Mouse (Mus musculus): ENCODE measurements around the gene Negr1. TPM values are rescaled to one million over a fixed set of nuclear protein-coding genes. Genes with fewer than 3 reads are reported as not detected.

Negr1 gene
- polyA plus RNA-seq, 1 experiment from 2014 or later, result 18.3 TPM

- no peaks in the 10 kb centered on the region for H3K9me3 ChIP-seq
- 88% methylated on average over 4 of the region's 4 CpGs for WGBS
- H3K9ac ChIP-seq, result no peak overlapping the region
- ATAC-seq (ENCODE audit: low read depth), result no peak
- no peaks in the 10 kb centered on the region for H3K27me3 ChIP-seq
- no peak overlapping the region for H3K4me3 ChIP-seq
- no peak overlapping the region for H3K27ac ChIP-seq (replicated peaks)
- H3K4me2 ChIP-seq, result no peak overlapping the region
- H3K4me1 ChIP-seq (replicated peaks), result 0 out of 2 replicates have a peak, but pooled peaks cover 5% of the 10 kb centered on the region
- H3K36me3 ChIP-seq, result no peaks in the 10 kb centered on the region
These were observed 628.2 kb downstream of the Negr1 start for GRCm38 (mm10) chr3:157189834-157190233.

- H3K9ac ChIP-seq, result no peak overlapping the region
- 69% methylated on average over 3 of the region's 3 CpGs for WGBS
- ATAC-seq (ENCODE audit: low read depth), result no peak
- no peak overlapping the region for H3K4me3 ChIP-seq
- H3K4me1 ChIP-seq (replicated peaks), result 0 out of 2 replicates have a peak, but pooled peaks cover 5% of the 10 kb centered on the region
- H3K27ac ChIP-seq (replicated peaks), result no peak overlapping the region
- H3K36me3 ChIP-seq, result no peaks in the 10 kb centered on the region
- H3K4me2 ChIP-seq, result no peak overlapping the region
- no peaks in the 10 kb centered on the region for H3K27me3 ChIP-seq
- H3K9me3 ChIP-seq, result no peaks in the 10 kb centered on the region
These were observed 629.0 kb downstream of the Negr1 start for GRCm38 (mm10) chr3:157190551-157190950.

- Histone ChIP-seq H3K36me3 (no peaks in the 10 kb centered on the region), H3K27me3 (no peaks in the 10 kb centered on the region), H3K4me1 (replicated peaks) (0 out of 2 replicates have a peak, but pooled peaks cover 5% of the 10 kb centered on the region), H3K4me3 (no peak overlapping the region), H3K9me3 (no peaks in the 10 kb centered on the region), H3K27ac (replicated peaks) (no peak overlapping the region), H3K9ac (no peak overlapping the region), H3K4me2 (no peak overlapping the region)
- ATAC-seq (ENCODE audit: low read depth), result no peak
- 80% methylated on average over 3 of the region's 3 CpGs for WGBS
These were observed 630.4 kb downstream of the Negr1 start for GRCm38 (mm10) chr3:157192021-157192420.

- Histone ChIP-seq H3K4me1 (replicated peaks) (0 out of 2 replicates have a peak, but pooled peaks cover 5% of the 10 kb centered on the region), H3K4me3 (no peak overlapping the region), H3K9me3 (no peaks in the 10 kb centered on the region), H3K27ac (replicated peaks) (no peak overlapping the region), H3K27me3 (no peaks in the 10 kb centered on the region), H3K36me3 (no peaks in the 10 kb centered on the region), H3K4me2 (no peak overlapping the region), H3K9ac (no peak overlapping the region)
- 95% methylated on average over 3 of the region's 3 CpGs for WGBS
- ATAC-seq (ENCODE audit: low read depth), result no peak
These were observed 631.5 kb downstream of the Negr1 start for GRCm38 (mm10) chr3:157193141-157193540.

- ATAC-seq (ENCODE audit: low read depth), result no peak
- H3K4me2 ChIP-seq, result no peak overlapping the region
- H3K4me1 ChIP-seq (replicated peaks), result no peaks in the 10 kb centered on the region
- H3K9ac ChIP-seq, result no peak overlapping the region
- H3K9me3 ChIP-seq, result no peaks in the 10 kb centered on the region
- H3K4me3 ChIP-seq, result no peak overlapping the region
- H3K27ac ChIP-seq (replicated peaks), result no peak overlapping the region
- 85% methylated on average over 4 of the region's 4 CpGs for WGBS
- no peaks in the 10 kb centered on the region for H3K36me3 ChIP-seq
- no peaks in the 10 kb centered on the region for H3K27me3 ChIP-seq
These were observed 637.1 kb downstream of the Negr1 start for GRCm38 (mm10) chr3:157198659-157199058.

- WGBS, result 95% methylated on average over 2 of the region's 2 CpGs
These were observed 640.1 kb downstream of the Negr1 start for GRCm38 (mm10) chr3:157201726-157202125.

GRCm38 (mm10) chr3:157203573-157203972 lies 642.0 kb downstream of the Negr1 start:
- WGBS, result 76% methylated on average over 8 of the region's 8 CpGs
- Histone ChIP-seq H3K4me3 (no peak overlapping the region), H3K27me3 (no peaks in the 10 kb centered on the region), H3K27ac (replicated peaks) (no peak overlapping the region), H3K36me3 (no peaks in the 10 kb centered on the region), H3K9me3 (no peaks in the 10 kb centered on the region), H3K9ac (no peak overlapping the region), H3K4me1 (replicated peaks) (no peaks in the 10 kb centered on the region), H3K4me2 (no peak overlapping the region)
- ATAC-seq (ENCODE audit: low read depth), result no peak

More at GRCm38 (mm10) chr3:157201726-157202125, 640.1 kb downstream of the Negr1 start:
- Histone ChIP-seq H3K4me3 (no peak overlapping the region), H3K27me3 (no peaks in the 10 kb centered on the region), H3K4me1 (replicated peaks) (no peaks in the 10 kb centered on the region), H3K4me2 (no peak overlapping the region), H3K9me3 (no peaks in the 10 kb centered on the region), H3K9ac (no peak overlapping the region), H3K36me3 (no peaks in the 10 kb centered on the region), H3K27ac (replicated peaks) (no peak overlapping the region)
- no peak for ATAC-seq (ENCODE audit: low read depth)

GRCm38 (mm10) chr3:157206752-157207151 lies 645.2 kb downstream of the Negr1 start:
- ATAC-seq (ENCODE audit: low read depth), result no peak
- Histone ChIP-seq H3K4me2 (no peak overlapping the region), H3K27ac (replicated peaks) (no peak overlapping the region), H3K9ac (no peak overlapping the region), H3K9me3 (no peaks in the 10 kb centered on the region), H3K4me1 (replicated peaks) (no peaks in the 10 kb centered on the region; the same call in 1 of the 2 replicates), H3K36me3 (no peaks in the 10 kb centered on the region), H3K4me3 (no peak overlapping the region), H3K27me3 (no peaks in the 10 kb centered on the region)
- 35% methylated on average over 3 of the region's 3 CpGs for WGBS

GRCm38 (mm10) chr3:157208966-157209365 lies 647.4 kb downstream of the Negr1 start:
- ATAC-seq (ENCODE audit: low read depth), result peak; percentile 71
- WGBS, result 12% methylated on average over 1 of the region's 1 CpGs
- H3K27ac ChIP-seq (replicated peaks), result no peak overlapping the region
- no peak overlapping the region for H3K4me3 ChIP-seq
- H3K9me3 ChIP-seq, result no peaks in the 10 kb centered on the region
- no peaks in the 10 kb centered on the region for H3K27me3 ChIP-seq
- H3K36me3 ChIP-seq, result no peaks in the 10 kb centered on the region
- H3K4me1 ChIP-seq (replicated peaks), result no peaks in the 10 kb centered on the region; the same call in 1 of the 2 replicates
- H3K4me2 ChIP-seq, result no peak overlapping the region
- no peak overlapping the region for H3K9ac ChIP-seq

GRCm38 (mm10) chr3:157209386-157209785 lies 647.8 kb downstream of the Negr1 start:
- H3K4me1 ChIP-seq (replicated peaks), result no peaks in the 10 kb centered on the region; the same call in 1 of the 2 replicates
- no peak overlapping the region for H3K4me3 ChIP-seq
- H3K27me3 ChIP-seq, result no peaks in the 10 kb centered on the region
- H3K36me3 ChIP-seq, result no peaks in the 10 kb centered on the region
- H3K27ac ChIP-seq (replicated peaks), result no peak overlapping the region
- H3K9ac ChIP-seq, result no peak overlapping the region
- no peaks in the 10 kb centered on the region for H3K9me3 ChIP-seq
- no peak; the same call in 1 of the 2 replicates for ATAC-seq (ENCODE audit: low read depth)
- WGBS, result 79% methylated on average over 2 of the region's 2 CpGs
- H3K4me2 ChIP-seq, result no peak overlapping the region

- Histone ChIP-seq H3K27ac (replicated peaks) (peak overlapping the region; percentile 34; the same call in 1 of the 2 replicates), H3K4me1 (replicated peaks) (peaks cover 23% of the 10 kb centered on the region), H3K4me3 (no peak overlapping the region), H3K9ac (no peak overlapping the region), H3K4me2 (no peak overlapping the region), H3K9me3 (no peaks in the 10 kb centered on the region), H3K36me3 (no peaks in the 10 kb centered on the region), H3K27me3 (no peaks in the 10 kb centered on the region)
- peak; percentile 55; the same call in 1 of the 2 replicates for ATAC-seq (ENCODE audit: low read depth)
- WGBS, result 48% methylated on average over 5 of the region's 5 CpGs
These were observed 654.5 kb downstream of the Negr1 start for GRCm38 (mm10) chr3:157215937-157216719.

GRCm38 (mm10) chr3:157217794-157218193 lies 656.2 kb downstream of the Negr1 start:
- no peaks in the 10 kb centered on the region for H3K27me3 ChIP-seq
- no peaks in the 10 kb centered on the region for H3K36me3 ChIP-seq
- ATAC-seq (ENCODE audit: low read depth), result no peak; the same call in 1 of the 2 replicates
- H3K4me1 ChIP-seq (replicated peaks), result peaks cover 23% of the 10 kb centered on the region
- H3K27ac ChIP-seq (replicated peaks), result no peak overlapping the region
- no peak overlapping the region for H3K4me2 ChIP-seq
- WGBS, result 41% methylated on average over 2 of the region's 2 CpGs
- H3K9me3 ChIP-seq, result no peaks in the 10 kb centered on the region
- H3K9ac ChIP-seq, result no peak overlapping the region
- no peak overlapping the region for H3K4me3 ChIP-seq

Data from neural tube, embryonic 13.5 days (tissue).